Mouse (Mus musculus) left cerebral cortex, postnatal 4 days (tissue): ENCODE data around the gene Ttc1. TPM values are rescaled to one million over a fixed set of nuclear protein-coding genes. Genes with fewer than 3 reads are reported as not detected.
A peak's percentile ranks its signal among the peaks of the same experiment; 100 is the strongest.

Experiments
- DNase-seq: peaks from one replicate; pipeline ENCODE4 v3.0.0-alpha.2; 2022
- intact Hi-C: fragments of 180-260 bp; cut with DNase I; formaldehyde crosslinking; loops from one replicate; pipeline ENCODE4 v1.15.1; 2025
- total RNA-seq, 2 experiments: library from RNA; stranded (reverse); gene quantifications; 2 replicates each; pipeline ENCODE4 v1.2.3; 2021

Ttc1 gene
- total RNA-seq, 2 experiments from 2014 or later, result 43.7 to 46.8 TPM

DNA sequence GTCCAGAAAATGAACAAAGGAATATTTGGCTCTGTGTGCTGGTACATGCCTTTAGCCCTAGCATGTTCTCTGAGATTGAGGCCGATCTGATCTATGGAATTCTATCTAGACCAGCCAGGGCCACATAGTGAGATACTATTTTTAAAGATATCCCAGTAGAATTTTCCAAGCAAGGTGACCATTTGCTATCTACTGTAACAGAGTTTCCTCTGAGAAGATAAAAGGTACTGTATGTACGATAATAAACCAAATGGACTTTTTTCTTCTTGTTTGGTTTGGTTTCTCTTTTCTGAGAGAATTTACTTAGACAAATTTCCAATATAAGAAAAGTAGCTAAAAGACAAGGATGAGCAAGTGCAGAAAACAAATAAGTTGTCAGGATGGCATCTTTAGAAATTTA, 39.4 kb downstream of the Ttc1 start:
- no peak for DNase-seq
- intact Hi-C loops, result no loop called here

DNA sequence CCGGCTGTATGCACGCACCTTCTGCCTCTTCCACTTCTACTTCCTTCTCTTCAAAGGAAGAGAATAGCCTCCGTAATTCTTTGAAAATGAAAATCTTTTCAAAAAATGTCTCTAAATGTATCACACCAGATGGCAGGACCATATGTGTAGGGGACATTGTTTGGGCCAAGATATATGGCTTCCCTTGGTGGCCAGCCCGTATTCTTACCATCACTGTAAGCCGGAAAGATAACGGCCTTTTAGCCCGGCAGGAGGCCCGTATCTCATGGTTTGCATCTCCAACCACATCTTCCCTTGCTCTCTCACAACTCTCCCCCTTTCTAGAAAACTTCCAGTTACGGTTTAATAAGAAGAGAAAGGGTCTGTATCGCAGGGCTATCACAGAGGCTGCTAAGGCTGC, 42.1 kb downstream of the Ttc1 start:
- intact Hi-C loops, result no loop called here
- DNase-seq, result no peak

DNA sequence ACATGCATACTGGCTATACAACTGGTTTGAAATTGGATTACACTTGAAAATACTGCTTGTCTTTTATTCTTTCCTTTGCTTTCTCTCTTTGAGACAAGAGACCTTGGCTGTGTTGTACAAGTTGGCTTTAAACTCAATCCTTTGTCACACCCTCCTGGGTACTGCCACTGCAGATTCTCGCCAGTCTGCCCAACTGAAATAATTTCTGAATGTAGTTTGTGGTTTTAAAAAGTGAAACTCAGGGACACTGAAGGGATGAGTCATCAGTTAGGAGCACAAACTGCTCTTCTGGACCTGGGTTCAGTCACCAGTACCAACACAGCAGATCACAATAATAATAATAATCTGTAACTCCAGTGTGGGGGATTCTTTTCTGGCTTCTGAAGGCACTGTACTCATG, 44.3 kb downstream of the Ttc1 start:
- intact Hi-C loops, result no loop called here
- no peak for DNase-seq

- no peak for DNase-seq
- intact Hi-C loops, result no loop called here
Measured at GRCm38 (mm10) chr11:43700291-43700690, 47.5 kb downstream of the Ttc1 start.

DNA sequence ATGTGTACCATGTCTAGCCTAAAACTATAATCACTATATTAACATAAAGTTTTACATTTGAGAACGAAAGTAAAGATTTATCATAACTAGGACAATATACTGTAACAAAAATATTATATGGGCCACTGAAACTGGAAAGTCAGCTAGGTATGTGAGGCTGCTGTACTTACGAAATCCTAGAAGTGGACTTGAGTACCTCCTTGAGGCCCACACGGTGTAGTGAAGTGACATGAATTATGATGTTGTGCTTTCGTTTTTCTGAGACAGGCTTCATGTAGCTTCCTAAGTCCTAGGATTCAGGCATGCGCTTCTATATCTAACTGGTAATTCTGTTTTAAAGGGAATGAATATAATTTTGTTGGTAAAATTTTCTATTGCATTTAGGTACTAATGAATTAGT, 49.2 kb downstream of the Ttc1 start:
- intact Hi-C loops, result no loop called here

DNA sequence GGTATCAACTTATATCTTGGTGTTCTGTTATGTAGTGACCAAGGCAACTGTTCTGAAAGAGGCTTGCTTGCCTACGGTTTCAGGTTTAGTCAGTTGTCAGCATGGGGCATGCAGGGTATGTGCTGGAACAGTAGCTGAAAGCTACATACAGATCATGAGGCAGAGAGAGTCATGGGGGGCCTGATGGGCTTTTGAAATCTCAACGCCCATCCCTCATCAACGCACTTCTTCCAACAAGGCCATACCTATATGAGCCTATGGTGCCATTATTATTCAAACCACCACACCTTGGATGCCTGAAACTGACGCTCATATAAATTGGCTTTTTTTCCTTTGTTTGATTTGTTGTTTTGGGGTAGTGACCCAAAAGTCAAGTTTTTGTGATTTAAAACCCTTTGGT, 51.2 kb downstream of the Ttc1 start:
- DNase-seq, result no peak
- intact Hi-C loops, result no loop called here

More for the DNA sequence above, 49.2 kb downstream of the Ttc1 start:
- no peak for DNase-seq

DNA sequence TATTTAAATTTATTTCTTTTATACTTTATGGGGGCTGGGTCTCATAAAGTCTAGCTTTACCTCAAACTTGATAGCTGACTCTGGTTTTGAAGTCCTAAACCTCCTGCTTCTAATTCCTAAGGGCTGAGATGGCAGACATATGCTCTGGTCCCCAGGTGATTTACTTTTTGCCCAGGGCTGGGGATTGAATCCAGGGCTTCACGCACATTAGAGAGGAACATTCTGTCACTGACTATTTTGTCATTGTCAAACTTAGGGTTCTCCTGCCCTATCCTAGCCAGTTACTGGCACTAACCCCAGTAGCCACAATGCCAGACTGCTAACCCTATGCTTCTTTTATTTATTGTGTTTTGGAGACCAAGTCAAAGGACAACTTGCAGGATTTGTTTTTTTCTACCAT, 59.0 kb downstream of the Ttc1 start:
- intact Hi-C loops, result no loop called here
- DNase-seq, result no peak

GRCm38 (mm10) chr11:43682415-43683217, 65.2 kb downstream of the Ttc1 start:
- peak; percentile 60 for DNase-seq
- intact Hi-C loops, result no loop called here

GRCm38 (mm10) chr11:43681472-43682414, 66.1 kb downstream of the Ttc1 start, which contains the start of gene Pwwp2a:
TSS of gene Pwwp2a (plus strand) at chr11:43681998.
- DNase-seq, result peak; percentile 100
- intact Hi-C loops, result no loop called here

Other genes starting within 250 kb of the Ttc1 start
- gene Ccnjl, start 219.2 kb downstream of the Ttc1 start, total RNA-seq, result 1 to 10 TPM; 4.8 to 5.3 TPM
- 1 to 10 TPM; 1.7 to 2.2 TPM for gene 4933415A04Rik, start 161.0 kb downstream of the Ttc1 start, total RNA-seq
- not detected for gene Fabp6, start 146.5 kb downstream of the Ttc1 start, total RNA-seq
- 10 to 100 TPM; 61.1 to 70.5 TPM for gene Pwwp2a, start 66.0 kb downstream of the Ttc1 start, total RNA-seq
- gene Adra1b, start 153.2 kb upstream of the Ttc1 start, total RNA-seq, result 10 to 100 TPM in 1 of 2 experiments, 1 to 10 TPM in 1; 8.8 to 10.4 TPM